21 mouse cellular contexts compared by ENCODE assay signal in the genomic region with DNA sequence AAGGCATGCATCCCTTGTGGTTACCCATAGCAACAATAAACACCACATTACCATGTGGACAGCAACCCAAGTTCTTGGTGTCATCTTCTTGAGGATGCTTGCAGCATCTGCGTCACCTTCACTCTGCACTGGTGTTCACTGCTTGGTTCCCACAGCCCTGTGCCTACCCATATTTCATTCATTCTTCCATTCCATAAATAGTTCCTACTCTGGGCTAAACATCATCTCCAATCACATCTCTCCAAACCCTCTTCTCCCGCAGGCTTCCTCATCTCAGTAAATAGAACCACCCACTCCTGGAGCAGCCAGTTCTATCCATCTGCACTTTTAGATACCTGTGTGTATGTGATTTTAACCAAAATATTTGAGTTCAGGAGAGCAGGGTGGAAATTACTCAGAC.
DNase-seq lines count a peak whose midpoint lies in the region; ATAC-seq and TF ChIP-seq lines count a peak whose summit lies in the region.
"Had no signal": no experiment of that assay in that cellular context is flagged by ENCODE, and none has a peak within 500 bp of the region (broad histone marks: within the 10 kb centered on the region; RNA-seq: fewer than 3 reads in every experiment).

No protein-coding gene starts in this region.

- no peaks in the 10 kb centered on the region for H3K27me3 ChIP-seq in megakaryocyte, embryonic 14.5 days (replicated peaks)
- H3K27me3 ChIP-seq: hindbrain, embryonic 13.5 days had no signal

- no peaks in the 10 kb centered on the region for H3K36me3 ChIP-seq in megakaryocyte, embryonic 14.5 days (replicated peaks; ENCODE audit: low read length)
- H3K36me3 ChIP-seq: forebrain, embryonic 10.5 days; hindbrain, embryonic 10.5 days had no signal

- DNase-seq in layer of hippocampus, adult 2 months (ENCODE audit: low spot score in 2 of 2): no peak
- no peak for DNase-seq in layer of hippocampus, postnatal 14 days (ENCODE audit: low spot score in 2 of 2)
- DNase-seq in brain, adult 2 months (ENCODE audit: low read depth, low spot score): peak; percentile 79
- DNase-seq in telencephalon, adult 2 months (ENCODE audit: low read depth, low spot score): peak; percentile 67
- DNase-seq: adrenal gland, adult 2 months; adrenal gland, postnatal 14 days; cerebellum, adult 18-20 months; cerebellum, adult 9-10 months; cerebellum, postnatal 14 days; forebrain, postnatal 0 days; gastrocnemius, postnatal 10 days; gastrocnemius, postnatal 36 days; heart, postnatal 36 days had no signal

- no peaks in the 10 kb centered on the region for H3K4me1 ChIP-seq in megakaryocyte, embryonic 14.5 days
- H3K4me1 ChIP-seq: forebrain, embryonic 10.5 days; hindbrain, embryonic 10.5 days; hindbrain, embryonic 13.5 days had no signal

- ATAC-seq in megakaryocyte, adult 5-6 weeks (ENCODE audit: poor library complexity, severe bottlenecking): no peak
- ATAC-seq: CD4-positive, CD25-positive, alpha-beta regulatory T cell, adult 4 months; forebrain, embryonic 14.5 days; forebrain, postnatal 0 days; hindbrain, embryonic 16.5 days had no signal

- H3K27ac ChIP-seq in layer of hippocampus, adult 2 months: peak overlapping the region; percentile 32; the same call in 1 of the 2 replicates
- H3K27ac ChIP-seq: forebrain, embryonic 10.5 days; hindbrain, embryonic 10.5 days; hindbrain, embryonic 13.5 days had no signal

- H3K4me3 ChIP-seq in layer of hippocampus, adult 2 months: no peak overlapping the region
- peak overlapping the region; percentile 8 for H3K4me3 ChIP-seq in megakaryocyte, embryonic 14.5 days (replicated peaks)
- H3K4me3 ChIP-seq: forebrain, embryonic 10.5 days; hindbrain, embryonic 10.5 days; hindbrain, embryonic 13.5 days had no signal

- peaks cover 25% of the 10 kb centered on the region for H3K9me3 ChIP-seq in megakaryocyte, embryonic 14.5 days
- H3K9me3 ChIP-seq: forebrain, embryonic 10.5 days; hindbrain, embryonic 10.5 days; hindbrain, embryonic 13.5 days had no signal

- no peak for TF ChIP-seq CTCF in layer of hippocampus, adult 2 months (conservative IDR thresholded peaks at IDR 0.05)

Comparison
In these comparisons a context has a peak if more than half of its experiments do, and no peak if none do; other contexts are left out.
1. DNase-seq: peak in brain, adult 2 months (single experiment) and telencephalon, adult 2 months (single experiment); none in layer of hippocampus, adult 2 months (0 of 2) and layer of hippocampus, postnatal 14 days (0 of 2).